Mouse (Mus musculus) heart, embryonic 14.5 days (tissue): ENCODE measurements around the gene Stk32c. TPM values are rescaled to one million over a fixed set of nuclear protein-coding genes. Genes with fewer than 3 reads are reported as not detected.

Experiments used
- ATAC-seq: fragments of 200-750 bp; cut with Nextera tagmentation; 2 replicates; pipeline ENCODE4 v1.8.0; 2017; ENCODE audit warnings: low read depth, moderate TSS enrichment; ENCODE audit not compliant: insufficient number of reproducible peaks, insufficient read depth, low FRiP score
- H3K27ac ChIP-seq, 2 experiments: fragments of 200-500 bp in 1 of 2; fragments of 300-500 bp in 1 of 2; sonication (generic) in 1 of 2; replicated peaks in 1 of 2; 2 replicates each; pipeline ENCODE4 v1.5.1; 2012 to 2014; ENCODE audit warnings: low read depth in 2 of 2, low read length in 2 of 2, control low read depth in 1 of 2, mild to moderate bottlenecking in 1 of 2, mixed read lengths in 1 of 2; ENCODE audit not compliant: control insufficient read depth in 1 of 2, insufficient read depth in 1 of 2
- H3K27me3 ChIP-seq: fragments of 300-500 bp; sonication (generic); 2 replicates; pipeline ENCODE4 v1.6.1; 2014; ENCODE audit warnings: mild to moderate bottlenecking, low read length, control low read depth; ENCODE audit not compliant: control insufficient read depth, insufficient read depth
- H3K36me3 ChIP-seq: fragments of 300-500 bp; sonication (generic); 2 replicates; pipeline ENCODE4 v1.6.1; 2014; ENCODE audit warnings: mild to moderate bottlenecking, control low read depth, low read length, mixed read lengths; ENCODE audit not compliant: control insufficient read depth, insufficient read depth
- H3K4me1 ChIP-seq, 2 experiments: fragments of 200-500 bp in 1 of 2; fragments of 300-500 bp in 1 of 2; sonication (generic) in 1 of 2; 2 replicates each; pipeline ENCODE4 v1.6.1; 2012 to 2014; ENCODE audit warnings: low read length in 2 of 2, control low read depth in 1 of 2, mixed read lengths in 1 of 2; ENCODE audit not compliant: control insufficient read depth in 2 of 2, insufficient read depth in 2 of 2
- H3K4me2 ChIP-seq: fragments of 300-500 bp; sonication (generic); 2 replicates; pipeline ENCODE4 v1.6.1; 2014; ENCODE audit warnings: mild to moderate bottlenecking, low read length
- H3K4me3 ChIP-seq, 2 experiments: fragments of 200-500 bp in 1 of 2; fragments of 300-500 bp in 1 of 2; sonication (generic) in 1 of 2; 2 replicates each; pipeline ENCODE4 v1.5.1; 2012 to 2014; ENCODE audit warnings: low read length in 2 of 2, mild to moderate bottlenecking in 2 of 2, control low read depth in 1 of 2, low read depth in 1 of 2, moderate library complexity in 1 of 2; ENCODE audit not compliant: control insufficient read depth in 1 of 2, insufficient read depth in 1 of 2
- H3K9ac ChIP-seq: fragments of 300-500 bp; sonication (generic); 2 replicates; pipeline ENCODE4 v1.6.1; 2014; ENCODE audit warnings: mild to moderate bottlenecking, low read length
- H3K9me3 ChIP-seq: fragments of 300-500 bp; sonication (generic); 2 replicates; pipeline ENCODE4 v1.6.1; 2016; ENCODE audit warnings: low read length, control low read depth; ENCODE audit not compliant: control insufficient read depth
- WGBS: fragments of 180-500 bp; shearing (Covaris S2); extraction: QIAGEN DNeasy Blood & Tissue Kit; methylation state at CpG from one replicate; pipeline ENCODE4 v1.1.7; 2014; 5-methylcytosine and 5-hydroxymethylcytosine counted together
- polyA plus RNA-seq: library from polyadenylated mRNA; unstranded; fragments of >200 nt; fragmentation: Nextera tagmentation; extraction: Ambion mirVana; gene quantifications from 2 replicates; pipeline ENCODE4 v1.2.1, GENCODE M21; 2014

The Stk32c gene
- polyA plus RNA-seq, 1 experiment from 2014 or later, result not detected

- H3K4me2 ChIP-seq, result no peak overlapping the region
- no peaks in the 10 kb centered on the region for H3K9me3 ChIP-seq
- H3K27ac ChIP-seq, result no peak overlapping the region
- no peak for ATAC-seq
- WGBS, result 72% methylated on average over 4 of the region's 4 CpGs
- H3K4me1 ChIP-seq, result peaks cover 0 to 9% of the 10 kb centered on the region in 2 experiments
- 0 out of 2 replicates have a peak, but pooled peaks cover 6% of the 10 kb centered on the region for H3K27me3 ChIP-seq
- no peaks in the 10 kb centered on the region for H3K36me3 ChIP-seq
- no peak overlapping the region for H3K9ac ChIP-seq
- no peak overlapping the region for H3K4me3 ChIP-seq
These were observed 87.2 kb downstream of the Stk32c start for GRCm38 (mm10) chr7:139125881-139126280.

- Histone ChIP-seq H3K9ac (no peak overlapping the region), H3K4me3 (no peak overlapping the region), H3K36me3 (no peaks in the 10 kb centered on the region), H3K27ac (no peak overlapping the region), H3K4me1 (no peaks in the 10 kb centered on the region), H3K4me2 (no peak overlapping the region), H3K9me3 (no peaks in the 10 kb centered on the region), H3K27me3 (peaks cover 11% of the 10 kb centered on the region; the same call in 1 of the 2 replicates)
- 43% methylated on average over 2 of the region's 2 CpGs for WGBS
- ATAC-seq, result no peak
These were observed 93.3 kb downstream of the Stk32c start for GRCm38 (mm10) chr7:139119775-139120153.

DNA sequence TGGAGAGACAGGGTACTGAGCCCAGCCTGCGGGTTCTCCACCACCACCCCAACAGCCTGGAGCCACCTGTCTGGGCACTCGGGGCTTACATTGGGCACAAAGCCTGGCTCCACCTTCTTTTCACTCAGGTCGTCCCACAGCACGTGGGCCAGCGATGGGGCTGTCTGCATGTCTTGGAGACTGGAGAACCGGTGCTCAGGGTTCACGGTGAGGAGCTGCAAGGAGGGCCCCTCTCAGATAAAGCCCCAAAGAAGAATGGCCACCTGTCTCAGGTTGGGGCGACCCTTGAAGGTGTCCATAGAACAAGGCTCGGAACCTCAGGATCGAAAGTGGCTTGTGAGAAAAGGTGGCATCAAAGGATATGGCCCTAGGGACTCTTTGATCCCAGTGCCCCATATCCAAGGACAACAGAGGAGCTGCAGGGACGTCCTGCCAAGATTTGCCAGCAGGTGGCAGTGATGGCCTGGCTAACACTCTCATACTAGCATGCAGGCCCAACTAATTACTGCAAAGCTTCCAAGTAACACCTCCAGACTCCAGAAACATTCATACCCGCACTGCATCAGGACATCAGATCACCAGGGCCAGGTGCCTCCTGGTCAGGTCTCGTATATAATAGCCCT lies 93.8 kb downstream of the Stk32c start:
- H3K36me3 ChIP-seq, result no peaks in the 10 kb centered on the region
- no peak overlapping the region for H3K9ac ChIP-seq
- WGBS, result 37% methylated on average over 13 of the region's 13 CpGs
- H3K27me3 ChIP-seq, result peaks cover 11% of the 10 kb centered on the region; the same call in 1 of the 2 replicates
- peak; percentile 56; the same call in 1 of the 2 replicates for ATAC-seq
- no peak overlapping the region for H3K4me2 ChIP-seq
- H3K4me3 ChIP-seq, result no peak overlapping the region
- no peaks in the 10 kb centered on the region for H3K9me3 ChIP-seq
- no peak overlapping the region for H3K27ac ChIP-seq
- H3K4me1 ChIP-seq, result no peaks in the 10 kb centered on the region

DNA sequence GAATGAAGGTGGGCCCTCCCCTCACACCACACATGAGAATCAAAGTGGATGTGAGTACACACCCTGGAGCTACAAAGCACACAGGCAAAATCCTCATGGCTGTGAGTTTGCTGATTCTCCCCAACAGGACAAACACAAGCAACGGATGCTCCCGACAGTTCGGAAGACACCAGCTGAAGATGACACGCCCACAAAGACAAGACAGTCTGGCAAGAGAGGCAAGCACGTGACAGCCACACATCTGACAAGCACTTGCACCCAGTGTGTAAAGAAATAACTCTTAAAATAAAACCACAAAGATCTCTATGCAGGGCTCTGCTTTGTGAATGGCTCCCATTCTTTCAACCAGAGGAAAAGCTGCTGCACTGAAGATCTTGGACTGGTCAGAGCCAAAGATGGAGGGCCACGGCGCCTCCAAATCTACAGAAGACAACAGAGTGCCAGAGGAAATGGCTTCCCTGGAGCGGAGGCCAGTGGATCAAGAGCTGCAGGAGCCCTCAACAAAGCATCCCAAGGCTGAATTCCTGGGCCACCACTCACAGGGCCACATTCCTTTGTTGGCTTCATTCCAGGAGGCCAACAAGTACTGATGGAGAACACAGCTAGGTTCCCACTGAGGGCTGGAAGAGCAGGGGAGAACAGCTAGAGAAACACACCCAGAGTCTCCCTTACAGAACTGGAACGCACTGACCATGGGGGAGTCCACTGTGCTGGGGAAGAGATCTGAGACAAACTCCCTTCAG lies 105.0 kb downstream of the Stk32c start:
- H3K27me3 ChIP-seq, result no peaks in the 10 kb centered on the region
- H3K4me2 ChIP-seq, result no peak overlapping the region
- H3K4me1 ChIP-seq, result peaks cover 5 to 8% of the 10 kb centered on the region in 2 experiments; a peak in 2 of 4 replicates
- no peak for ATAC-seq
- 76% methylated on average over 9 of the region's 9 CpGs for WGBS
- no peaks in the 10 kb centered on the region for H3K36me3 ChIP-seq
- H3K9me3 ChIP-seq, result no peaks in the 10 kb centered on the region
- no peak overlapping the region for H3K27ac ChIP-seq
- no peak overlapping the region for H3K4me3 ChIP-seq
- no peak overlapping the region for H3K9ac ChIP-seq

GRCm38 (mm10) chr7:139105705-139106104 lies 107.4 kb downstream of the Stk32c start:
- no peaks in the 10 kb centered on the region for H3K36me3 ChIP-seq
- H3K4me1 ChIP-seq, result peaks cover 5 to 8% of the 10 kb centered on the region in 2 experiments; a peak in 2 of 4 replicates
- no peaks in the 10 kb centered on the region for H3K9me3 ChIP-seq
- WGBS, result 77% methylated on average over 7 of the region's 7 CpGs
- ATAC-seq, result no peak
- H3K4me2 ChIP-seq, result no peak overlapping the region
- H3K9ac ChIP-seq, result no peak overlapping the region
- no peak overlapping the region for H3K4me3 ChIP-seq
- H3K27me3 ChIP-seq, result no peaks in the 10 kb centered on the region
- H3K27ac ChIP-seq, result no peak overlapping the region

GRCm38 (mm10) chr7:139105076-139105475 lies 108.0 kb downstream of the Stk32c start:
- no peak for ATAC-seq
- H3K27ac ChIP-seq, result no peak overlapping the region
- peaks cover 5 to 8% of the 10 kb centered on the region in 2 experiments; a peak in 2 of 4 replicates for H3K4me1 ChIP-seq
- H3K36me3 ChIP-seq, result no peaks in the 10 kb centered on the region
- no peak overlapping the region for H3K4me3 ChIP-seq
- H3K9me3 ChIP-seq, result no peaks in the 10 kb centered on the region
- 79% methylated on average over 5 of the region's 5 CpGs for WGBS
- no peak overlapping the region for H3K9ac ChIP-seq
- H3K4me2 ChIP-seq, result no peak overlapping the region
- no peaks in the 10 kb centered on the region for H3K27me3 ChIP-seq

GRCm38 (mm10) chr7:139103960-139104381 lies 109.1 kb downstream of the Stk32c start:
- Histone ChIP-seq H3K4me2 (no peak overlapping the region), H3K27me3 (no peaks in the 10 kb centered on the region), H3K4me3 (no peak overlapping the region), H3K4me1 (peaks cover 5 to 8% of the 10 kb centered on the region in 2 experiments; a peak in 2 of 4 replicates), H3K36me3 (no peaks in the 10 kb centered on the region), H3K9ac (no peak overlapping the region), H3K27ac (no peak overlapping the region), H3K9me3 (no peaks in the 10 kb centered on the region)
- ATAC-seq, result no peak
- 55% methylated on average over 10 of the region's 10 CpGs for WGBS
